Mouse (Mus musculus) ES-Bruce4 (cell line): ENCODE results near the gene Mknk1.

Source experiments
- CTCF ChIP-seq: IDR thresholded peaks from one replicate; pipeline ENCODE4 v1.8.1; 2011; ENCODE audit warnings: low read depth, low read length
- EP300 ChIP-seq: IDR thresholded peaks from 2 replicates; pipeline ENCODE4 v1.6.1; 2011; ENCODE audit warnings: low read depth, low read length; ENCODE audit not compliant: insufficient read depth

DNA sequence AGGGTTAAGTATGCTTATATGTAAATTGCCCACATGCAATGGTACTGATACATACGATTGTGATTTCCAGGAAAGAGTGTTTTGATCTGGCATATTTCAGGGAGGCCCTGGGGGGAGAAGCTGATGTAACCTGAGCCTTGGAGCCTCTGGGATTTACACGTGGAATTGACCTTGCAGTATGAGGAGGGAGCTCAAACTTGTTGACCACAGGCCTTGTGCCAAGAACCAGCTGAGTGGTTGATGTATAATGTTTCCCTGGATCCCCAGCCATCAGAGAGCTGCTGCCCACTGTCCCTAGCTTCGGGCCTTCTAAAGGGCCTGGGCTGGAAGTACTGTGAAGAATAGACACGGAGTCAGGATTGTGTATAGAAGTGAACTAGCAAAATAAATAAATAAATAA is 958 bp downstream of the Mknk1 start:
- no peak for TF ChIP-seq CTCF
- no peak for TF ChIP-seq EP300
